Mouse (Mus musculus) R1 (cell line): ENCODE data around the gene Gm49325.

ENCODE experiments used
- DNase-seq: peaks from one replicate; pipeline ENCODE4 v3.0.0-alpha.2; 2018; ENCODE audit warnings: low read depth, low spot score

The Gm49325 gene

DNA sequence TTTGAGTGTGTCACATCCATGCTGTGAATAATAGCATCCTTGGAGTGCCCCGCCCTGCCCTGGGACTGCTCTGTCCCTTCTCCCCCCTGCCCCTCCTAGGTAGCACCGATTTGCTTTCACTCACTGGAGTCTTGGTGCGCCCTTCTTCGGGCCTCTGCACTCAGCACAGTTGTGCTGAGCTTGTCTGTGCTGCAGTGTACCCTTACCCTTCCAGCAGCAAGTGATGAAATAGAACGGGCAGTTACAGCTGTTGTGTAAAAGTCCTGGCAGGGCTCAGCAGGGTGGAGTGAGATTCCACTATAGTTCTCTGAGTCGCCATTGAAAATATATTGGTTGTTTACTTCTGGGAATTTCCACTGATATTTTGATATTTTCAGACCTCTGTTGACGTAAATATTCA lies 20.0 kb downstream of the Gm49325 start:
- no peak for DNase-seq

DNA sequence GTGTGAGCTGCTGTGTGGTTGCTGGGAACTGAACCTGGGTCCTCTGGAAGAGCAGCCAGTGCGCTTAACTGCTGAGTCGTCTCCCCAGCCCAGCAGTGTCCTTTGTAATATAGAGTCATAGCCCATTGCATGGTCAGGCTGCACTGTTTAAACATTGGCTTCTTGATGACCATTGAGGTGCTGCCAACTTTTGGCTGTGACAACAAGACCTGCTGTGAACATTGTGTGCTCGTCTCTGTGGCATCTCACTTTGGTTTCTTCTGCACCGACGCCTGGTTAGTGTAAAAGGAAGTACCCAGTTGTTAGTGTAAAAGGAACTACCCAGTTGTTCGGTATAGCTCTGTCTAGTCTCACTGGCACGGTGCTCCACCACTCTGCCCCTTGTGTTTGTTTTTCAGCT lies 20.6 kb downstream of the Gm49325 start:
- DNase-seq: no peak

DNA sequence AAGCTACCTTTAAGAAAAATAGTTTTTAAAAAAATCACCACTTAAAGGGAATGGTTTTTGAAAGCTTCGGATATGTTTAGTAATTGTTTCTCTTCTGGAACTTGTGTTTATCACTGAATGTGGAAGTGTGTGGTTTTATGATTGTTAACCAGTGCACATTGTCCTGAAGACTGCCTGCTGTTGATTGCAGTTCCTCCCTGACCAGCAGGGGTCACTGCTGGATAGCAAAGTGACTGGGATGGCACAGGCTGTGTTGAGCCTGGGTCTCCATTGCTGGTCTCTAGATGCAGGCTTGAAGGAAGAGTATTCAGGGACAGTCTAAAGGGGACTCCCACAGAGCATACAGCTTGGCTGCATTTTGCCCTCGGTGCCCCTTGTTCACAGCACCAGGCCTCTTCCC lies 21.5 kb downstream of the Gm49325 start:
- peak; percentile 81 for DNase-seq

DNA sequence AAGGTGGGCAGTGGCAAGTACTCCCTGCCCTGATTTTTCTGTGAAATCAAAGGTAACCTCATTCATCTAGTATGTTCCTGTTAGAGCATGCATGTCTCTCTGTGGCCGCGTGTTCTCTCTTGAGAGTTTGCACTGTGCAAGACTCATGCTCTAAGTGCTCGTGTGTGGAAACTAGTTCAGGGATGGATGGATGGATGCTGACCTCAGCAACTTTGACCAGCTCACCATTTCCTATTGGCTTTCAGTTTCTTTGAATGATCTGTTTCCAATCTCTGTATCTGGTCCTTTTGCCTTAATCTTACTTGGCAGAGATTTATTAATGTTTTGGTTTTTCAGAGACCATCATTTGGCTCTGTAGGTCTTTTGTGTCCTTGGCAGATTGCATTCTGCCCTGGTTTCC lies 23.2 kb downstream of the Gm49325 start:
- no peak for DNase-seq

DNA sequence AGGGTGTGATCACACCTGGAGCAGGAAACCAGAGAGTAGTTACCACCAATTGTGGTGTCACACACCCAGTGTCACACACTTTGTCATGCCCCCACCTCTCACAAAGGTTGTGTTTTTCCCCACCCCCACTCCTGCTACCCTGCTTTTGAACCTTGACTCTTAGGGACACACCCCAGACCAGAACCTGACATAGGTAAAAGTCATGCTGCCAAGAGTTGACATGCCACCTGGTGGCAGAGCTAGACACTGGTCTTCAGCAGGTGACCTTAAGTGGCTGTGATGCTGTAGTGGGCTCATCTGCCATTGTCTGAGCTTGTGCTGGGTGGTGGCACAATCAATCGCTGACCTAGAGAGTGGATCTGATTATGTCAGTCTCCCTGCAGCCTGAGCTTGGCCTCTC lies 24.0 kb downstream of the Gm49325 start:
- DNase-seq: no peak

DNA sequence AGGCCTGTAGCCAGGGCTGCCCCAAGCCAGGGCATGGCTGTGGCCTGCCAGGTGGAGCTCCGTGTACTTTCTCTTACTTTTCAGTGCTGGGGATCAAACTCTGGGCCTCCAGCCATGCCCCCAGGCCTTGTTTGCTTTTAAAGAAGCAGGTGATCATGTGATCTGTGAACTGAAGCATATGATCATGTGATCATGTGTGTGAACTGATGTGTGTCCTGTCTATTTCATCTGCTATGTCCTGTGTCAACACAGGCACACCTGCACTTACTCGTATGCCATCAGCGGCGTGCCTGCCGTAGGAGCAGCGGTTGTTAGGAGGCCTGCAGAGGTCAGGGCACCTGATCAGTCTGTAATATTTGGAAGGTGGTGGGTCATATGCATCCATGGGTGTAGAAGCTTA lies 28.0 kb downstream of the Gm49325 start:
- DNase-seq: no peak

DNA sequence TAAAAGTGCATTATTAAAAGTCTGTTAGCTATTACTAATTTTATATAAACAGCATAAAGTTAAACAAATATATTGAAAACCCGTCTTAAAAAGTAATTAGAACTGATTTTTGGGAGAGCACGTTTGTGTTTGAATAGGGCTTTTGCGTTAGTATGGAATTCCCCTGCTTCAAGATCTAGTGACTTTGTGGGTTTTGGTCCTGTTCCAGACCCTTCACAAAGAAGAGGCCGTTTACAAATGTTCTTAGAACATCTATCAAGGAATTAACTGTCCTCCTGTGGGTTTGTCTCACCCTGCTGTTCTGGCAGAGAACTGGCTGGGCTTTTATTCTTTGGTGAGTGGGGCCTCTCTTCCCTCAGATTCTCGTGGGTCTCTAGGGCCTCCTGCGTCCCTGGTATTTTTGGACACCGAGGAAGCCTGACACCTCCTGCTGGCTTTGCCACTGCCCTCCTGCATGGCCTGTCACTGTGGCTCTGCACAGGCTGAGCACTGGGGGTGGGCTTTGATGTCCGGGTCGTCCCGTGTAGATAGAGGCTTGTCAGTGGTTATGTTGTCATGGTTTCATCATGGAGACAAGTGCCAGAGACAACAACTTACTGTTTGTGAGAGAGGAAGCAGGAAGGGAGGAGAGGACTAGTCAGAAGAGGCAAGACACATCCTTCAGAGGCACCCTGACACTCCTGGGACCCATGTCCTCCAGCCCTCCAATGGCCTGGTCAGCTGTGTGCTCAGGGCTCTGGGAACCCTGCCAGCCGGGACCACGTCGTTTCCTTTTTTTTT lies 28.6 kb downstream of the Gm49325 start:
- no peak for DNase-seq

DNA sequence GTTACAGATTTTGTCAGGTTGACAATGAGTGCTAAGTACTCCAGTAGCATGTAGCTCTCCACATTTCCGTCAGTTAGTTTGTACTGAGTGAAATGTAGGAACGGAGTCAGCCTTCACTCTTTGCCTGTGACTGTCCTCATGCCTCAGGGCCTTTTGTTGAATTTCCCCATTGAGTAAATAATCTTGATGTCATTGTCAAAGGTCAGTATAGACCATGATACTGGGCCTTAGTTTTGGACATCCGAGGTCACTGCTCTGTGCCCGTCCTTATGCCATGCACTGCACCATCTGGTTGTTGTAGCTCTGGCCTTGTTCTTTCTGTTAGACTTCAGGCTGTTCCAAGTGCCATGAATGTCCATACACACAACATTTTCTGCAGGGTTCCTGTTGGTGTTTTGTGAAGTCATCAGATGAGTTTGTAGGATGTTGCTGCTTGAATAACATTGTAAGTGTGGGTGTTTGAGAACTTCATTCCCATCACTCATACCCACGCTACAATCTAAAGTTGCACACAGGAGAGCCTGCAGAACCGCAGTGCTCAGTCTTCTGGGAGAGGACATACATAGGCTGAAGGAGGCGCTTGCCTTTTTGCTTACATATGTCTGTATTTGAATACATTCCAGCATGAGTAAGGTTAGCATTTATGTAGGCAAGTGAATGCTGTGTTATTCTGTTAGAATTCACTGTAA lies 30.4 kb downstream of the Gm49325 start:
- no peak for DNase-seq

DNA sequence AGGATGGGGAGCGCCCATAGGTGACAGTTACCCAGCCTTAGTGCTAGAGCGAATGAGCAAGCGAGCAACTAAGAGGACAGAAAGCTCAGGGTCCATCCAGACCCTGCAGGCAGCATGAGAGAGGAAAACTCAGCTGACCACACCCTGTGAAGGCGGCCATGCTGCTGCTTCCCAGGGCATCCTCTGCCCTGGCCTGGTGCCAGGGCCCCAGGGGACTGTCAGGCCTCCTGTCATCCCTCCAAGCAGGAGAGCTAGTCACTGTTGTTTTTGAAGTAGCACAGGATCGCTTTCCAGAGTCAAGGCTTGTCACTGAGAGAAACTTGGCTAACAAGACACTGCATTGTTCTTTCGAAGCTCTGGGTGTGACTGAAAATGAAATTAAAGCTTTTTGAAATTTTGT lies 33.0 kb downstream of the Gm49325 start:
- DNase-seq: no peak

DNA sequence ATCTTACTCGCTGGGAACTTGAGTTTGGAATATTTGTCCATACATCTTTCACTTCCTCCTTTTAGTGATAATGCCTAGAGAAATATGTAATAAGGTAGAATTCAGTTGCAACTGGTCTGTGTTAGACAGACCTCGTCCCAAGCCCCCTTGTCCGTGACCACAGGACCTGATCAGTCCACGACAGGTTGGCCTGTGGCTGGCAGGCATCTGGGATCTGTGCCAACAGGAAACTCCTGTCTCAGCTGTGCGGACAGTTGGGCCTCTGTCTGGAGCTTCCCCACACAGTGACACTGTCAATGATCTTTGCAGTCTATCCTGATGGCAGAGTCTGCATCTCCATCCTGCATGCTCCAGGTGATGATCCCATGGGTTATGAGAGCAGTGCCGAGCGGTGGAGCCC lies 37.2 kb downstream of the Gm49325 start:
- DNase-seq: no peak

DNA sequence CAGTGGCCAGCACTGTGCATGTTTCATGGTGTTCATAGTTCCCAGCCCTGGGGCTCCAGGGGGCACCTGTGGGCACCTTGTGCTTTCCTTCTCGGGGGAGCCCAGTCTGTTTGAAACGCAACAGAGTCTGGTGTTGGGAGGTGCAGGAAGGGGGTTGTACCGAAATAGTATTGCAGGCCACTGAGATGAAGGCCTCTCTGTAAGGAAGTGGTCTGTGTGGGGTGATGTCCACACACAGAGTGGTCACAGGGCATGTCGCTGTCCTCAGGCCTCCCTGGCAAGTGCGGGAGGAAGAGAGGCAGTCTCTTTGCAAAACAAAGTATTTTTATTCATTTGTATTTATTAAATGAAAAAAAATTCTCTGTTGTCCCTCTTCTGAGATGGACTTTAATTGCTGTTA lies 39.6 kb downstream of the Gm49325 start:
- DNase-seq: no peak

DNA sequence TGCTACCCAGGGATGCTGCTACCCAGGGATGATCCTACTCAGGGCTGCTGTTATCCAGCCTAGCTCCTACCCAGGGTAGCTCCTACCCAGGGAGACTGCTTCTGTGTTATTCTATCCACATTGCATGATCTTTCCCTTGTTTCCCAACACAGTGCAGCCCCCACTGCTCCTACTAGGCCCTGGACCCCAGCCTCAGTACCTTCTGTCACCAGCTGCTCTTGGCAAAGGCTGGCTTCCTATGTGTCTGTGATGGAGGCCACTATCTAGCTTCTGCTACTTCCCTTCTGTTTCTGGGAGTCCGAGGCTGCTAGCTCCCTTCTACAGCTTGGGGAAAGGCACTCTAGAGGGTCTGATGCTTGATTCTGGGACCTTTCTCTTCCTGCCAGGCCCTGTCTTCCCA lies 41.5 kb downstream of the Gm49325 start:
- DNase-seq: no peak

DNA sequence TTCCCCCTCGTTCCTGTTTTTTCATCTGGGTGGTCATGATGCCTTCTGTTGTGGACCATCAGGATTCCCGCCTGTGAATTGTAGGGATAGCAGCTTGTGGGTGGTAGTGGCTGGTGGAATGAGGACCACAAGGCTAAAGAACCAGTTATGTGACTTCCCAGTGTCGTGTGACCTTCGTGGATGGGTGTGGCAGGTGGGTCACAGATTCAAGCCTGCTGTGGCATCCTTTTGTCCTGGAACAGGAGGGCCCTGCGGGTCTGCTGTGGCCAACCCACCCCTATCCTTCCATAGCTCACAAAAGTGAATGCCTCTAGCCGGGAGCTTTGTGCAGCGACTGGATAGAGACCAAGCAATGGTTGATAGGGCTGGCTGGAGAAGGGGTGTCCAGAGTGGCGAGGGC lies 41.9 kb downstream of the Gm49325 start:
- peak; percentile 33 for DNase-seq

DNA sequence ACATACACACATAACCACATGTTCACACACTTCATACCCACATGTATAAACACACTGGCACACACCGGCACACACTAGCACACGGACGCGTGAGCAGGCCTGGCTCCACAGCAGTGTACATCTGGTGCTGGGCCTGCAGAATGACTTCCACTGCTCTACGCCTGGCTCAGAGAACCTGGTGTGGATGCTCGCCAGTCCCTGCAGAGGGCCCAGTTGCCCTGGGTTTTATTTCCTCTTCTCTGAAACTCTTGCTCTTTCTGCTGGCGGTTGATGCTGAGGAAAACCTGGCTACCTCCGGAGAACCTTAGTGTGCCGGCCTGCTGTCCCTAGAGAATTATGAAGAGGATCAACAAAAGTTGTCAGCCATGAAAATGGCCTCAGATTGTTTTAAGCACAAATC lies 46.0 kb downstream of the Gm49325 start:
- DNase-seq: no peak

DNA sequence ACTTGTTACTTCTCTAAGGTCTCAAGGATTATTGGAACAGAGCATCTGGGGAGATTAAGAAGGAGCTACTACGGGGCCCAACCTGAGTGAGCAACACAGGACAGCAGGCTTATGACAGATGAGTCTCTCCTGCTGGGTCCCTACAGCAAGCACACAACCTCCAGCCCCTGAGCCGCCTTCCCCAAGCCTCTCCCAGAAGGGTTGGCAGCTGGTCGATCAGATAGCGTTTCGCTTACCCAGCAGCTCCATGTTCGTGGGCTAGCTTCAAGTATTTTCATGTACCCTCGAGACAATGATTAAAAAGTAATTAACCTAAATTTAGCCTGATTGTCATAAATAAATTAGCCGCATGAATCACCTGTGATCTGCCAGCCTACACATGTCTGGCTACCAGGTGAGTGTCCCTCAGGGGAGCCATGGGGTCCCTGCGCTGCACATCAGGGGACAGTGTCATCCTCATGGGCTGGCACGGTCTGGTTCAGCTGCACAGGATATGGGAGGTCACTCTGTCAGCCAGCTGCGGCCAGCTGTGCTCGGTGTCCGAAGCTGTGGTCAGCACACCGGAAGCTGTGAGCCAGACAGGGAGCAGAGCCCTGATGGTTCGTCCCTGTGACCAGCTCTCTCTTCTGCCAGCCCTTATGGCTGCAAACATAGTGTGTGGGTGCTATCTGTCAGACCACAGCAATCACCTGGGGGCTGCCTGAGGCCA lies 52.4 kb downstream of the Gm49325 start:
- no peak for DNase-seq

DNA sequence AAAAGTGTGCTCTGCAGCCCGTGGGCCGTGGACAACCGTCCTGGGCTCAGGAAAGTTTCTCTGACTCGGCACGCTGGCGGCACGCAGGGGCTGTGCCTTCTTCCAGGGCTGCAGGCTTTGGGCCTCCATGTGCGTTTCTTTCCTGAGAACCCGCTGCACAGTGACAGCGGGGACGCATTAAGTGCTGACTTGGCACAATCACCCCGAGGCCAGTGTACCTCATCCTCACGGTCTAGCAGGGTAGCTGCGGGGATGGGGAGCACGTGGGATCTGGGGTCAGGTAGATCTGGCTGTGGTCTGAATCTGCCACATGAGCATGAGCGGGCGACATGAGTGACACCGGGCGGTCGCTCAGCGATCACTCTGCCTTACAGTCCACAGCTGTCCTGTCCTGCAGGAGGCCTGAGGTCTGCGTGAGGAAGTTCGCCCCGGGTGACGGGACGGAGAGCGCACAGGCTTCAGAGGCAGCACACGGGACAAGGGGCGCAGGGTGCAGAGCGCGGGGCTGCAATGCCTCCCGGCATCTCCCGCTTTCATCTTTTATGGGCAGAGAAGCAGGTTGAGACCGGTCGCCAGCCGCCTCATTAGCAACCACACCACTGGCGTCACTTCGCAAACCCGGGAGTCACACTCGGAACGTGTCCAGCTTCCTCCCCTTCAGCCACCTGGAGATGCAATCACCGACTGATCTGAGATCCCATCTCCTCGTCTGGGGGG lies 58.1 kb downstream of the Gm49325 start:
- DNase-seq: peak; percentile 21

DNA sequence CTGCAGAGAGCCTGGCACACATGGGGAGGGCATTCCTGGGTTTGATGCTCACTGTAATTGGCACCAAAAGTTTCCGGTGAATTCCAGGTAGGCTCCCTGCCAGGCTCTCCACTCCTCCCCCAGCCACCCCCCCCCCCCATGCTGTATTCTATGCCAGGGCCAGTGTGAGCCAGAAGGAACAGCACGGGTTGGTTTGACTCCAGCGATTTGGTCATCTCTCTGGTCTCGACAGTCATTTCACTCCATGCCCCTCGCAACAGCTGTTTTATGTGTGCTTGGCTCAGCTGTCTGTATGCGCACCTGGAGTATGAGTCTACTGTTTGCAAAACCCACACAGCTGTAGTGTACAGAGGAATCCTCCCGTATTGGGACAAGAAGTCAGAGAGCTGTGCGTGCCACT lies 60.3 kb downstream of the Gm49325 start:
- DNase-seq: no peak

DNA sequence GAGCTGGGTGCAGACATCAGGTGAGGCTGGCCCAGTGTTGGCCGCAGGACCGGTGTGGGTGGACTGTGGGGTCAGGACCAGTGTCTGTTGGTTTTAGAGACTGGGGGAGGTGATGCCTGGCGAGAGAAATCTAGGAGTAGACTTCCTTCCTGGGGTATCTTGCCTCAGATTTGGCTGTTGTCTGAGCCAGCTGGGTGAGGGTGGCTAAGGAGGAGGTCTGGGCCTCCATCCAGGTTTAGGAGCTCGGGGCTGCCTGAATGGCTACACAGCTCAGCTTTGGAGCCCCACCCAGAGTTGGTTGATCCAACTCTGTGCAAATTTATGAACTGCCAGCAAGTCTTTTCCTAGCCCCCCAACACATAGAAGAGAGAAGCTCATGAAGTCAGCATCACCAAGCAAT lies 61.4 kb downstream of the Gm49325 start:
- no peak for DNase-seq

DNA sequence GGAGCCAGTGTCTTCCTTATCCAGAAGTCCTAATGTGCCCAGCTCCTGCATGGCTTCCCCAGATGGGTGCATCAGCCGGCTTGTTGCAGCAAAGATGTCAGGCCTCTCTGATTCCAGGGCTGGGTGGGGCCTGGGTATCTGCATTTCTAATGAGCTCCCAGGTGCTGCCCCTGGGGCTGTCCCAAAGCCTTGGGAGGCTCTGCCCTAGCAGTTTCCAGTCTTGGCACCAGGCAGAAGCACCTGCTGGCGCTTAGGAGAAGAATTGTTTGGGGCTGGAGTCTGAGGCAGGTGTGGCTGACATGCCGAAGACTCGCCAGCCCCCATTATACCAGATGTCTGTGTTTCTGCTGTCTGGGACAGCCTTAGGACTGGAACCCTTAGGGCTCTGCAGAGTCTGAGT lies 64.7 kb downstream of the Gm49325 start:
- DNase-seq: no peak

DNA sequence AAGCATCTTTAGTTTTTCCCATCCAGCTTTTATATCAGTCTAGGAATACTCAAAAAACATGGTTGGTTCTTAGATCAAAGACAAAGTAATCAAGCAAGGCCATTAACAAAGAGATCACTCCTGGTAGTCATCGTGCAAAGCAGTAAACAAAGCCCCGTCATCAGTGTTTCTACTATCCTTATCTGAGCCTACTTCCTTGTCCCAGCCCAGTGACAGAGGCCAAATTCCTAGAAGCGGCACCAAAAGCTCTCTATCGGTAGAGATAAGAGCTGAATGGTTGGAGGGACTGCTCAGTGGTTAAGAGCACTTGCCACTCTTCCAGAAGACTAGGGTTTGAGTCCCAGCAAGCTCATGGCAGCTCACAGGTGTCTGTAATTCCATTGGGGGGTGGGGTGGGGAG lies 65.5 kb downstream of the Gm49325 start:
- no peak for DNase-seq

DNA sequence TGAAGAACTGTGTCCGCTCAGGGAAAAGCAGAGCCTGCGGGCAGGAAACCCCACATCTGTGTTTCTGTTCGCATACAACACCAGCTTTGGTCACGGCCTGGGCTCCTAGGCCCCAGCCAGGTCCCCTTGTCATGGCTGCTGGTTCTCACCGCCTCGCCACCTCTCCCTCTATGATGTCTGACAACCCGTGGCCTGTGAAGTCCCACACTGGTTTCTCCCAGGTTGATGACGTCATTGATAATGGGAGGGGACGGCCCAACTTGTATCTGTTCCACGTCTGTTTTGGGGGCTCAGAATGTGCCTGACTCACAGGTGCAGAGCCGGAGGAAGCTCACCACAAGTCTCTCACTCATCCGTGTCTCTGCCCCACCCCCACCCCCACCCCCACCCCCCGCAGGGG lies 67.8 kb downstream of the Gm49325 start:
- no peak for DNase-seq

DNA sequence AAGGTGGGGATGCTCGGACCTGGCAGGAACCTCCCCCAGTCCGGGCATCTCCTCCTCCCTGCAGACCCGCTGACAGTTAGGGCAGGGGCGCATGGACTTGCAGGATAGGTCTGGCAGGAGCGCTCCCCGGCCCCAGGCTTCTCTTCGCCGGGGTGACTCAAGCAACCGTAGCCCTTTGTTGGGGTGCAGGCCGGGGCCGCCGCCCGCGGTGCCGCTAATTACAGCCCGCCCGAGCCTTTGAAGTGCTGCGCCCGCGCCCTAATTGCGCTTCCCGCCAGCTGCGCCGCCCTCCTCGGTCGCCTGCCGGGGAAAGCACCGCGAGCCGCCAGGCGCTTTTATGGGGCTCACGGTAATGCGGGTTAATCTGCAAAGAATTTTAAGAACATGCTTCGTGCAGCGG lies 71.6 kb downstream of the Gm49325 start:
- no peak for DNase-seq
